Mouse (Mus musculus): ENCODE results near the gene Trappc6b.

DNA sequence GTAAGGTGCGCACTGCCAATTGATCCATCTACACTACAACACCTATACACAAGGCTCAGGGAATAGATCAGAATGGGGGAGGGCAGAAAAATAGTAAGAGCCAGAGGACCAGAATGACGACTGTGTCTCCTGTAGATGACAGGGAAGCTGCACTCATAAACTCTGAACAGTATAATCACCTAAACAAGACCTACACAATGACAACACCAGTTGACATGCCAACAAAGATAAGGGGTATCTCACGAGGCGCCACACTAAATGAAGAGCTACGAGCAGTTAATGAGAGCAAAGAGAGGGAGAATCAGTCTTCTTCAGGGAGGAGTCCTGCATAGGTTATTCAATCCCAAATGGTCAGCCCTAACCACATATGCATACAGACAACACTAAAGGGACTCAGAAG lies 8.1 kb downstream of the Trappc6b start:
- TF ChIP-seq POLR2A (IDR thresholded peaks at IDR 0.05; ENCODE audit: borderline replicate concordance, insufficient read depth, low read length) (no peak), CTCF (IDR thresholded peaks at IDR 0.05; ENCODE audit: borderline replicate concordance, insufficient read depth, low read depth, low read length) (no peak)

Measured in cerebellum, adult 2 months (tissue).